Mouse (Mus musculus) intestine, postnatal 0 days (tissue): ENCODE data around the gene Tarsl2. TPM values are rescaled to one million over a fixed set of nuclear protein-coding genes. Genes with fewer than 3 reads are reported as not detected.

Source experiments
- ATAC-seq: fragments of 200-750 bp; cut with Nextera tagmentation; 2 replicates; pipeline ENCODE4 v1.8.0; 2017; ENCODE audit warnings: mild to moderate bottlenecking, moderate TSS enrichment, moderate library complexity
- H3K27ac ChIP-seq: fragments of 300-500 bp; sonication (generic); 2 replicates; pipeline ENCODE4 v1.5.1; 2014; ENCODE audit warnings: mild to moderate bottlenecking, low read depth, low read length, moderate library complexity
- H3K27me3 ChIP-seq: fragments of 300-500 bp; sonication (generic); replicated peaks from 2 replicates; pipeline ENCODE4 v1.6.1; 2014; ENCODE audit warnings: low read length, mixed read lengths; ENCODE audit not compliant: control insufficient read depth, insufficient read depth
- H3K36me3 ChIP-seq: fragments of 300-500 bp; sonication (generic); 2 replicates; pipeline ENCODE4 v1.6.1; 2014; ENCODE audit warnings: mild to moderate bottlenecking, moderate library complexity; ENCODE audit not compliant: control insufficient read depth, insufficient read depth
- H3K4me1 ChIP-seq: fragments of 300-500 bp; sonication (generic); replicated peaks from 2 replicates; pipeline ENCODE4 v1.6.1; 2014; ENCODE audit warnings: antibody characterized with exemption, low read length, mixed read lengths; ENCODE audit not compliant: control insufficient read depth, insufficient read depth
- H3K4me2 ChIP-seq: fragments of 300-500 bp; sonication (generic); replicated peaks from 2 replicates; pipeline ENCODE4 v1.6.1; 2014; ENCODE audit warnings: low read depth, mild to moderate bottlenecking, moderate library complexity
- H3K4me3 ChIP-seq: fragments of 300-500 bp; sonication (generic); 2 replicates; pipeline ENCODE4 v1.5.1; 2014; ENCODE audit warnings: low read depth, low read length
- H3K9ac ChIP-seq: fragments of 300-500 bp; sonication (generic); 2 replicates; pipeline ENCODE4 v1.6.1; 2014; ENCODE audit warnings: mild to moderate bottlenecking, low read depth, low read length
- H3K9me3 ChIP-seq: fragments of 300-500 bp; sonication (generic); 2 replicates; pipeline ENCODE4 v1.6.1; 2016; ENCODE audit warnings: mixed run types; ENCODE audit not compliant: control insufficient read depth
- CTCF ChIP-seq: sonication (generic); IDR thresholded peaks from 2 replicates; pipeline ENCODE4 v1.5.1; 2016; ENCODE audit warnings: low read depth, mild to moderate bottlenecking, control low read depth, antibody characterized with exemption, moderate library complexity
- WGBS: fragments of 180-500 bp; shearing (Covaris S2); extraction: QIAGEN DNeasy Blood & Tissue Kit; methylation state at CpG from one replicate; pipeline ENCODE4 v1.1.7; 2014; 5-methylcytosine and 5-hydroxymethylcytosine counted together
- polyA plus RNA-seq: library from polyadenylated mRNA; unstranded; fragments of >200 nt; fragmentation: Nextera tagmentation; extraction: Ambion mirVana; gene quantifications from 2 replicates; pipeline ENCODE4 v1.2.1, GENCODE M21; 2015

Tarsl2 gene
- polyA plus RNA-seq, 1 experiment from 2014 or later: 3.8 TPM

GRCm38 (mm10) chr7:65643861-65644421 lies 757 bp upstream of the Tarsl2 start:
- H3K9ac ChIP-seq: no peak overlapping the region
- peak; percentile 29 for TF ChIP-seq CTCF
- WGBS: 34% methylated on average over 6 of the region's 6 CpGs
- no peaks in the 10 kb centered on the region for H3K4me1 ChIP-seq
- peak overlapping the region; percentile 92 for H3K4me2 ChIP-seq
- H3K27ac ChIP-seq: no peak overlapping the region
- no peaks in the 10 kb centered on the region for H3K9me3 ChIP-seq
- H3K4me3 ChIP-seq: no peak overlapping the region
- no peak for ATAC-seq
- 0 out of 2 replicates have a peak, but pooled peaks cover 4% of the 10 kb centered on the region for H3K36me3 ChIP-seq
- H3K27me3 ChIP-seq: 0 out of 2 replicates have a peak, but pooled peaks cover 5% of the 10 kb centered on the region

- Histone ChIP-seq H3K4me2 (no peak overlapping the region), H3K27me3 (0 out of 2 replicates have a peak, but pooled peaks cover 5% of the 10 kb centered on the region), H3K9me3 (no peaks in the 10 kb centered on the region), H3K36me3 (0 out of 2 replicates have a peak, but pooled peaks cover 7% of the 10 kb centered on the region), H3K4me3 (no peak overlapping the region), H3K9ac (no peak overlapping the region), H3K4me1 (no peaks in the 10 kb centered on the region), H3K27ac (no peak overlapping the region)
- TF ChIP-seq CTCF: no peak
- no peak for ATAC-seq
- 94% methylated on average over 8 of the region's 8 CpGs for WGBS
Observed at GRCm38 (mm10) chr7:65645996-65646395, 1.3 kb downstream of the Tarsl2 start.

- H3K4me1 ChIP-seq: no peaks in the 10 kb centered on the region
- H3K36me3 ChIP-seq: peaks cover 21% of the 10 kb centered on the region
- 88% methylated on average over 4 of the region's 4 CpGs for WGBS
- no peak overlapping the region for H3K9ac ChIP-seq
- no peaks in the 10 kb centered on the region for H3K9me3 ChIP-seq
- TF ChIP-seq CTCF: no peak
- no peak overlapping the region for H3K4me3 ChIP-seq
- H3K27me3 ChIP-seq: no peaks in the 10 kb centered on the region
- no peak overlapping the region for H3K4me2 ChIP-seq
- no peak overlapping the region for H3K27ac ChIP-seq
- ATAC-seq: no peak
Observed at GRCm38 (mm10) chr7:65650662-65651061, 6.0 kb downstream of the Tarsl2 start.

DNA sequence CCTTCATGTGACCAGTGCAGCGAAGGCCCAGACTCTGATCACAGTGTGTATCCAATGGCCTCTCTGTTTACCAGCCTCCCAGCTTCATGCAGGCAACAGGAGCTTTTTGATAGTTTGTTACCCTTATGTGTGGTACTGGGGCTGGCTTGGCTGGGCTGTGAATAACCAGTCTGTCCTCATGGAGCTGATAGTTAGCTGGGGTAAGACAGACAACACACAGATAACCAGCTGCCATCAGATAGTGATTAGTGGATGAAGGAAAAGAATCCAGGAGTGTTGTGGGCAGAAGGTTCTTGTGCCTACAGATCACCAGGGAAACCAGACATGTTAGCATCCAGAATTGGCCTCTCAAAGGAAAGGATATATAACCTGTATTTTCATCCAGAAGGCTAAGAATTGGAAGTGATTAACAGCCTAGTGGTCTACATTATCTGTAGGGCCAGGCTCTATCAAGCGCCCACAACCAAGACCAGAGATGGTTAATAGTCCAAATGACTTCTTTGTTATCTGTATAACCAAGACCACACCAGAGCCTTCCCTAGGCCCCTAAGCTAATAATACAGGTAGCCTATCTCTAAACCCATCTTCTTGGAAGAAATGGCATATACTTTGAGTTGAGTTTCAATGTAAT lies 12.9 kb downstream of the Tarsl2 start:
- no peak overlapping the region for H3K4me2 ChIP-seq
- no peak for TF ChIP-seq CTCF
- H3K27me3 ChIP-seq: no peaks in the 10 kb centered on the region
- H3K4me3 ChIP-seq: no peak overlapping the region
- no peaks in the 10 kb centered on the region for H3K4me1 ChIP-seq
- no peak overlapping the region for H3K27ac ChIP-seq
- no peaks in the 10 kb centered on the region for H3K9me3 ChIP-seq
- peaks cover 14% of the 10 kb centered on the region for H3K36me3 ChIP-seq
- no peak for ATAC-seq
- no peak overlapping the region for H3K9ac ChIP-seq
- 91% methylated on average over 2 of the region's 2 CpGs for WGBS

- no peak for TF ChIP-seq CTCF
- ATAC-seq: no peak
- Histone ChIP-seq H3K9me3 (no peaks in the 10 kb centered on the region), H3K27me3 (no peaks in the 10 kb centered on the region), H3K27ac (no peak overlapping the region), H3K36me3 (peaks cover 9% of the 10 kb centered on the region), H3K4me3 (no peak overlapping the region), H3K4me2 (no peak overlapping the region), H3K9ac (no peak overlapping the region), H3K4me1 (no peaks in the 10 kb centered on the region)
- 88% methylated on average over 11 of the region's 11 CpGs for WGBS
Observed at GRCm38 (mm10) chr7:65663225-65663790, 18.6 kb downstream of the Tarsl2 start.

DNA sequence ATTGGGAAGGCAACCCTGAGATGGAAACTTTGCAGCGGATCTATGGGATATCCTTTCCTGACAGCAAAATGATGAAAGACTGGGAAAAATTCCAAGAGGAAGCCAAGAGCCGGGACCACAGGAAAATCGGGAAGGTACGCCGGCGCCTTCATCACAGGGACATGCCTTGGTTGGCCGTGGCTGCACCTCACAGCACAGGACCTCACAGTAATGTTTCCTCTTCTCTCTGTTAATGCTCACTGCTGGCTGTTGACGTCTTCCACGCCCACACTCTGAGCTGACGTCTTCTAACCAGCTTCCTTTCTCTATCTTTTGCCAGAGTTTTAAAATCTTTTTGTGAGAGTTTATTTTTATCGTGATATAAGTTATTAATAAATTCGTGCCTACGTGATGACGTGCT lies 19.2 kb downstream of the Tarsl2 start:
- no peaks in the 10 kb centered on the region for H3K4me1 ChIP-seq
- H3K27me3 ChIP-seq: no peaks in the 10 kb centered on the region
- H3K9me3 ChIP-seq: no peaks in the 10 kb centered on the region
- ATAC-seq: no peak
- no peak overlapping the region for H3K9ac ChIP-seq
- no peak overlapping the region for H3K27ac ChIP-seq
- 74% methylated on average over 14 of the region's 14 CpGs for WGBS
- TF ChIP-seq CTCF: no peak
- H3K4me3 ChIP-seq: no peak overlapping the region
- peaks cover 9% of the 10 kb centered on the region for H3K36me3 ChIP-seq
- H3K4me2 ChIP-seq: no peak overlapping the region
